ENCODE assay signal across 7 mouse cellular contexts in genomic region chr11:105803686-105804085, GRCm38 (mm10).
"Had no signal": no experiment of that assay in that cellular context is flagged by ENCODE, and none has a peak within 500 bp of the region (broad histone marks: within the 10 kb centered on the region; RNA-seq: fewer than 3 reads in every experiment).

No protein-coding gene starts in this region.

- DNase-seq: kidney, postnatal 10 days; kidney, postnatal 4 days; lung, adult 2 months; lung, postnatal 36 days; retina, postnatal 1 day; thymus, adult 2 months; thymus, postnatal 25 days had no signal
